Mouse (Mus musculus) embryonic facial prominence, embryonic 14.5 days (tissue): ENCODE results near the gene Cox6b1. TPM values are rescaled to one million over a fixed set of nuclear protein-coding genes. Genes with fewer than 3 reads are reported as not detected.

Experiments
- ATAC-seq: fragments of 200-750 bp; cut with Nextera tagmentation; 2 replicates; pipeline ENCODE4 v1.8.0; 2017; ENCODE audit warnings: low read depth, moderate number of reproducible peaks, moderate TSS enrichment
- DNase-seq: peaks from one replicate; pipeline ENCODE4 v3.0.0-alpha.2; 2015; ENCODE audit warnings: low spot score
- H3K27ac ChIP-seq: fragments of 300-500 bp; sonication (generic); replicated peaks from 2 replicates; pipeline ENCODE4 v1.5.1; 2014; ENCODE audit warnings: low read depth, mild to moderate bottlenecking, low read length, moderate library complexity
- H3K27me3 ChIP-seq: fragments of 300-500 bp; sonication (generic); replicated peaks from 2 replicates; pipeline ENCODE4 v1.6.1; 2014; ENCODE audit warnings: low read length; ENCODE audit not compliant: control insufficient read depth, insufficient read depth
- H3K36me3 ChIP-seq: fragments of 300-500 bp; sonication (generic); 2 replicates; pipeline ENCODE4 v1.6.1; 2014; ENCODE audit warnings: low read length, mixed read lengths; ENCODE audit not compliant: control insufficient read depth, insufficient read depth
- H3K4me1 ChIP-seq: fragments of 300-500 bp; sonication (generic); 2 replicates; pipeline ENCODE4 v1.6.1; 2014; ENCODE audit warnings: antibody characterized with exemption, low read length; ENCODE audit not compliant: control insufficient read depth, insufficient read depth
- H3K4me2 ChIP-seq: fragments of 300-500 bp; sonication (generic); 2 replicates; pipeline ENCODE4 v1.6.1; 2014; ENCODE audit warnings: low read depth, mild to moderate bottlenecking, low read length, moderate library complexity, mixed read lengths
- H3K4me3 ChIP-seq: fragments of 300-500 bp; sonication (generic); 2 replicates; pipeline ENCODE4 v1.5.1; 2014; ENCODE audit warnings: low read depth, mild to moderate bottlenecking, low read length
- H3K9ac ChIP-seq: fragments of 300-500 bp; sonication (generic); 2 replicates; pipeline ENCODE4 v1.6.1; 2014; ENCODE audit warnings: low read depth, mild to moderate bottlenecking, low read length, moderate library complexity, mixed read lengths
- H3K9me3 ChIP-seq: fragments of 300-500 bp; sonication (generic); 2 replicates; pipeline ENCODE4 v1.6.1; 2016; ENCODE audit warnings: low read length; ENCODE audit not compliant: control insufficient read depth
- WGBS: fragments of 180-500 bp; shearing (Covaris S2); extraction: QIAGEN DNeasy Blood & Tissue Kit; methylation state at CpG from one replicate; pipeline ENCODE4 v1.1.7; 2014; 5-methylcytosine and 5-hydroxymethylcytosine counted together
- polyA plus RNA-seq: library from polyadenylated mRNA; unstranded; fragments of >200 nt; fragmentation: Nextera tagmentation; extraction: Ambion mirVana; gene quantifications from 2 replicates; pipeline ENCODE4 v1.2.1, GENCODE M21; 2014

Cox6b1 gene
- 860 and 1,015 TPM in 2 replicates for polyA plus RNA-seq

DNA sequence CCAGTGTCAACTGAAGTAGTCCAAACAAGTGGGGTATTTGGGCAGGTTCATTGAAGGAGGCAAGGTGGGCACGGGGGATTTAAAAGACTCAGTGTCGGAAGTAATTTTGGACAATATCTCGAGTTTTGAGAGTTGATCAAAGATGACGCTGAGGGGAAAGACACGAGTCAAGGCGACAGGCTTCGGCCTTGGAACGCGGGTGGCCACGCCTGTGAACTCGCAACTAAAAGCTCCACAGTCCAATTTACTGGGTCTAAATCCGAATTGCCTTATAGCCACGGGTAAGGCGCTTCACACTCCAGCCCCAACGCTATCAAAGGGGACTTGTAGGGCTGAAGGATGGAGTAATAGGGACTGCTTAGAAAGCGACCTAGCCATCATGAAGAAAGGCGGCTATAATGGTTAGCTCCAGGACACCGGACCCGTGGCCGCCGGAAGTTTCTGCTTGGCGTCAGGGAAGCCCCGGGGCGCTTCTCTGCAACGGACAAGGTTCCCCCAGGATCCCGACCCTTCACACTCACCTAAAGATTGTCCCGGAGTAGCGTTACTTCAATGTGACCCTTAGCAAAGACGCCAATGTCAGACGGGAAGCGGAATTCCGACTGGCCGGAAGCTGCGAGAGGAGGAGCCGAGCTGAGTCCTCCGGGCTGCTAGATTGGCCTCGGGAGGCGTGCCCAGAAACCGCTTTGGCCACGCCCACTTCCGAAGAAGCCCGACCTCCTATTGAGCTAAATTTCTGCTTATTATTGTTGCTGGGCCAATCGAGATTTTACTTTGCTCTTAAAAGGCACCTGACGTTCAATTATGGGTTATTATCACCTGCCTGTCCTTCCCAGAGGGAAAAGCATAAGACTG is at the start of gene Cox6b1:
Gene Cox6b1, minus strand, starts transcription at position 622 of the 855 bp plus-strand sequence.
- Histone ChIP-seq H3K4me3 (peak within 1 kb of the TSS; percentile 80), H3K27me3 (no peaks in the 10 kb centered on the region), H3K36me3 (peaks cover 35% of the 10 kb centered on the region), H3K4me1 (peaks cover 8% of the 10 kb centered on the region), H3K9ac (peak within 1 kb of the TSS; percentile 84), H3K9me3 (no peaks in the 10 kb centered on the region), H3K27ac (no peak within 1 kb of the TSS; the same call in 1 of the 2 replicates), H3K4me2 (peak within 1 kb of the TSS; percentile 59)
- 2% methylated on average over 44 of the region's 44 CpGs for WGBS
- ATAC-seq (peak; percentile 95), DNase-seq (peak; percentile 95)

DNA sequence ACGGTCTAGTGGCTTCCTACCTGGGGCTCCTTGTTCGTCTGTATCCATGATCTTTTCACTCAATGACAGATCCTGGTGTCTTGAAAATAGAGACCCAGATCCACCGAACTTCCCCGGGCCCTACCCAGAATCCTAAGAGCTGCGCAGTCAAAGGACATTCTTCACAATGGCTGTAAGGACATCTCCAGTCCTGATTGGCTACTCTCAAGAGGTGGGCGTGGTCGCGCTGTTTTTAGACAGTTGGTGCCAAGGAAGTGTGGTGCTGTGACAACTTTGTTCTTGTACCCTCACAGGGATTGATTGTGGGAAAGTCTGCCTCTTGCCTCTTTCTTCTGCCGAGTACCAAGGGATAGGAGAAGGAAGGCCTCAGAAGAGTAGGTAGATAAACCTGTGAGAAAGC is 45.5 kb upstream of the Cox6b1 start, which contains the start of gene Pmis2:
Gene Pmis2, minus strand, starts transcription at position 126 of the 400 bp plus-strand sequence.
- ATAC-seq (no peak), DNase-seq (no peak)
- Histone ChIP-seq H3K36me3 (no peaks in the 10 kb centered on the region), H3K9me3 (no peaks in the 10 kb centered on the region), H3K27ac (no peak within 1 kb of the TSS), H3K4me1 (no peaks in the 10 kb centered on the region), H3K9ac (no peak within 1 kb of the TSS), H3K4me3 (no peak within 1 kb of the TSS), H3K4me2 (no peak within 1 kb of the TSS), H3K27me3 (no peaks in the 10 kb centered on the region)
- 78% methylated on average over 9 of the region's 9 CpGs for WGBS

DNA sequence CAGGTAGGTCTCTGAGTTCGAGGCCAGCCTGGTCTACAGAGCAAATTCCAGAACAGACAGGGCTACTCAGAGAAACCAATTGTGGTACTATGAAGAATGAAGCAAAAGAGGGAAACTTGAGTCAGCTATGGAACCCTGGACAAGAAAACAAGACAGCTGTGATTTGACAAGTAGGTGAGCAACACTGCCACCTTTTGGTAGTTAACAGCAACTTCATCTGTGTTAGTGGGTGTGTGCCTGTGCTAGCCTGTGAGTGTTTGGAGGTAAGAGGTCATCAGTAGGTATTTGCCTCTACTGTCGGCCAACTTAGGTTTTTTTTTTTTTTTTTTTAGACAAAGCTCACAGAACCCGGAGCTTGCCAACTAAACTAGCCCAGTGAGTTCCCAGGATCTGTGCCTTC is 43.3 kb upstream of the Cox6b1 start:
- WGBS, result 51% methylated on average over 3 of the region's 3 CpGs
- ATAC-seq, result no peak
- H3K4me3 ChIP-seq, result no peak overlapping the region
- H3K9me3 ChIP-seq, result no peaks in the 10 kb centered on the region
- no peaks in the 10 kb centered on the region for H3K27me3 ChIP-seq
- H3K27ac ChIP-seq, result no peak overlapping the region
- H3K4me2 ChIP-seq, result no peak overlapping the region
- peaks cover 6% of the 10 kb centered on the region; the same call in 1 of the 2 replicates for H3K4me1 ChIP-seq
- no peak overlapping the region for H3K9ac ChIP-seq
- H3K36me3 ChIP-seq, result no peaks in the 10 kb centered on the region
- peak; percentile 11 for DNase-seq

DNA sequence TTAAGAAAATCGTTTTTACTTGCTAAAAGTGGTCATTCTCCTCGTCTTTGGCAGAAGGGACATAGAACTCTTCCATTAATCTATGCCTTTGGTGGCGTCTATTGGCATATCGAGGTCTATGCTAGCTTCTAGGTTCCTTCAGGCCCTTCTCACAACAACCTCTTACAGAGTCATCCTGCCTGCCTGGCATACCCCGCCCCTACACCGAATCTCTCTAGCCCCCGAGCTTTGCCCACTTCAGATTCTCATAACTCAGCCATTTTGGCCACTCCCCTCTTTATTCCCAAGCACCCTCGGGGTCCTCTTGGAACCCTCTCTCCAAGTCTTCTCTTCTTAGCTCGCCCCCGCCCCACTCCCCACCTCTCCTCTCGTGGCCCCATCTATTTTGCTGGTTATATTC is 39.4 kb upstream of the Cox6b1 start:
- peaks cover 13% of the 10 kb centered on the region for H3K36me3 ChIP-seq
- DNase-seq (peak; percentile 14), ATAC-seq (peak; percentile 38)
- peaks cover 6% of the 10 kb centered on the region; the same call in 1 of the 2 replicates for H3K4me1 ChIP-seq
- H3K9ac ChIP-seq, result peak overlapping the region; percentile 81
- no peaks in the 10 kb centered on the region for H3K9me3 ChIP-seq
- 6% methylated on average over 11 of the region's 11 CpGs for WGBS
- H3K4me2 ChIP-seq, result peak overlapping the region; percentile 66
- H3K27ac ChIP-seq, result no peak overlapping the region; the same call in 1 of the 2 replicates
- H3K27me3 ChIP-seq, result no peaks in the 10 kb centered on the region
- peak overlapping the region; percentile 71 for H3K4me3 ChIP-seq

DNA sequence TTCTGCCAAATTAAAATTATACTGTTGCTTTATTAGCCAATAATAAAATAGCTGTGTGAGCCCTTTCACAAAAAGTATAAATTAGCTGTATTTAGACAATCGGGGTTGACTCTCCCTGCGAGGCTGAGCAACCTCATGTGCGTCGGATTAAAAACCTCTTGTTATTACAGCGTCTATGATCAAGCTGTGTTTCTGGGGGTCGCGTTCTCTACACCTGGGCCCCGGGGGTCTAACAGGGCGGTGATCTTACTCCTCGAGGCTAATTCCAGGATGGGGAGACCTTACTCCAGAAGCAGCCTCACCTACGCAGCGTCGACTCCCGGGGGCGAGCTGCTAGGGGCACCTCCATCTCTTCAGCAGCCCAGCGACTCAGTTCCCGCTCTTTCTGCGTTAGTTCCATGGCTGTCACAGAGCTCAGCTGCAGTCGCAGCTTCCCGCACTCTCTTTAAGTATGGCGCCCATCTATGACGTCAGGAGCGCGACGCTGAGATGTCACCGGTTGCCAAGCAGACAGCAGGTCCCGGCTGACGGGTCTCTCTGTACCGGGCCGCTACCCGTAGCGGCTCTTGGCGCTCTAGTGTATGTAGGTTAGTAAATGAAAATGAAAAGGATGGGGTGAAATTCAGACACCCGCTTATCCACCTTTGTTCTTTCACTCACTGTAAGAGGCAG is 38.7 kb upstream of the Cox6b1 start, which contains the start of gene Haus5:
Gene Haus5, minus strand, starts transcription at position 466 of the 672 bp plus-strand sequence.
- under 1% methylated on average over 34 of the region's 34 CpGs for WGBS
- peaks cover 19% of the 10 kb centered on the region for H3K36me3 ChIP-seq
- H3K4me2 ChIP-seq, result peak within 1 kb of the TSS; percentile 66
- peak within 1 kb of the TSS; percentile 59; the same call in 1 of the 2 replicates for H3K27ac ChIP-seq
- H3K4me1 ChIP-seq, result peaks cover 6% of the 10 kb centered on the region; the same call in 1 of the 2 replicates
- H3K4me3 ChIP-seq, result peak within 1 kb of the TSS; percentile 71
- H3K27me3 ChIP-seq, result no peaks in the 10 kb centered on the region
- H3K9ac ChIP-seq, result peak within 1 kb of the TSS; percentile 81
- DNase-seq, result peak; percentile 94
- ATAC-seq, result peak; percentile 97
- no peaks in the 10 kb centered on the region for H3K9me3 ChIP-seq

DNA sequence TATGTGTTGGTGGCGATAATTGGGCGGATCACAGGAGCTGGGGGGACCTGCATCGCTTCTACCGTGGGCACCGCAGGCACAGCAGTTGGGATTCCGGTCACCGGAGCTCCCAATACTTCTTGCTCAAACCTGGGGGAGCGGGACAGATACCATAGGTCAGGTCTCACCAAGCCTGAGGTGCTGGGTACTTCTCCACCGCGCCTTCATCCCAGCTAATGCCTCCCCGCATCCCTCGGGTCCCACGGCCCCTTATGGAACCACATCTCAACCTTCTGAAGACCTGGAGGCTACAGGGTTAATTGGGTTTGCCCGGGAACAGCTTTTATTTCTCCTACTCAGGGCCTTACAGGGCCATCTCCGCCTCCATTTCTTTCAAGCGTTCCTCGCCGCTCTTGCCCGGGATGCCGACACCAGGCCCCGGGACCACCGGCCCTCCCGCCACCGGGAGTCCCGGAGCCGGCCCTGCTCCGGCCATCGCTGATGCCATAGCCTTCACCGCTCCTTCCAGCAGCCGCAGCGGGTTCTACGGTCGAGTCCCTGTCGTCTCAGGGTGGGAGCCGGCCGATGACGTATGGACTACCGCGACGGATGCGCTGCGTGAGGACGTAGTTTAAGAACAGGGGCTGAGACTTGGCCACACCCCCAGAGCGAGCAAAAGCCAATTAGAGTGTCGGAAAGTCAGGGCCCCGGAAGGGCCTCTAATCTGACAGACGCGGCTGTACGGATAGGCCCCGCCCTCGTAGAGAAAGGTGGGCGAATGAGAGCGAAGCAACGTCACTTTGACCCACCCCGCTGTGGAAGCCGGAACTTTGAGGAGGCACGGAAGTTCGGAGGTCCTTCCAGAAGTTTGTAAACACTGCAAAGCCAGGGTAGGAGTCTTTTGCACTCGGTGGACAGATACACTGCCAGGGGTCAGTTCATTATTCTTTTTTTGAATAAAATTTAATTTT is 23.9 kb upstream of the Cox6b1 start, which contains the start of gene Rbm42:
Gene Rbm42, minus strand, starts transcription at position 727 of the 950 bp plus-strand sequence.
- H3K27ac ChIP-seq, result peak within 1 kb of the TSS; percentile 63; the same call in 1 of the 2 replicates

DNA sequence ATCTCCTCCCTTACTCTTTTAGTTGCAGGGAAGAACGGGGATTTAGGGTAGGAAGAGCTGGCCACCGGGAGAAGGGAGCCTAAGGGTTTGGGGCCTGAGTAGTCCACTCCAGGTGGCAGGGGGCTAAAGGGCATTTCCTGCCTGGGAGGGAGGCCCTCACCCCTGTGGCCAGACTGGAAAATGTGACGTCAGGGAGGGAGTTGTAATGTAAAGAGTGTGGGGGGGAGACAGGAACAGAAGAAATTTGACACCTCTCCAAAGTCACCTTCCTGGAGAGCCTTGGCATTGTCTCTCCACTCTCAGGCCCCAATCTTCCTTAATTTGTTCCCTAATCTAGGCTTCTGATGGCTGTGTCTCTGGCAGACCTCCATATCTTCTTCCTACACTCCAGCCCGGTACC is 13.1 kb upstream of the Cox6b1 start:
- Histone ChIP-seq H3K4me1 (no peaks in the 10 kb centered on the region; the same call in 1 of the 2 replicates), H3K4me2 (no peak overlapping the region), H3K4me3 (no peak overlapping the region), H3K9ac (0 out of 2 replicates have a peak overlapping the region, but pooled peaks have one; percentile 19), H3K27ac (no peak overlapping the region), H3K27me3 (peaks cover 28% of the 10 kb centered on the region), H3K36me3 (peaks cover 43% of the 10 kb centered on the region), H3K9me3 (no peaks in the 10 kb centered on the region)
- WGBS, result 16% methylated on average over 4 of the region's 4 CpGs
- DNase-seq (no peak), ATAC-seq (no peak)

More for the DNA sequence above, 23.9 kb upstream of the Cox6b1 start, which contains the start of gene Rbm42:
- Histone ChIP-seq H3K36me3 (peaks cover 55% of the 10 kb centered on the region), H3K9me3 (no peaks in the 10 kb centered on the region), H3K9ac (peak within 1 kb of the TSS; percentile 95), H3K4me2 (peak within 1 kb of the TSS; percentile 84), H3K4me1 (peaks cover 3% of the 10 kb centered on the region; the same call in 1 of the 2 replicates), H3K4me3 (peak within 1 kb of the TSS; percentile 81), H3K27me3 (no peaks in the 10 kb centered on the region)
- WGBS, result 2% methylated on average over 58 of the region's 59 CpGs
- peak; percentile 99 for ATAC-seq
- peak; percentile 100 for DNase-seq
